Mouse (Mus musculus) E14TG2a.4 (cell line): ENCODE results near the gene Ttll8.

Source experiments
- CTCF ChIP-seq: conservative IDR thresholded peaks from 2 replicates; pipeline ENCODE4 v1.5.1; 2014; ENCODE audit warnings: low read length
- NANOG ChIP-seq: IDR thresholded peaks from 2 replicates; pipeline ENCODE4 v1.6.1; 2014; ENCODE audit warnings: borderline replicate concordance, low read length, mixed read lengths
- POU5F1 ChIP-seq: IDR thresholded peaks from 2 replicates; pipeline ENCODE4 v1.6.1; 2014; ENCODE audit warnings: low read length, borderline replicate concordance

- TF ChIP-seq CTCF = no peak
- no peak for TF ChIP-seq NANOG
- no peak for TF ChIP-seq POU5F1
These were observed 111.9 kb downstream of the Ttll8 start for GRCm38 (mm10) chr15:88842300-88842673.
